Mouse (Mus musculus): ENCODE measurements around the gene Prkag3. TPM values are rescaled to one million over a fixed set of nuclear protein-coding genes. Genes with fewer than 3 reads are reported as not detected.
A peak's percentile ranks its signal among the peaks of the same experiment; 100 is the strongest.

Gene Prkag3
- polyA plus RNA-seq (2016; fragmentation: Nextera tagmentation; extraction: Ambion mirVana): 2.3 and 6.8 TPM in 2 replicates

DNA sequence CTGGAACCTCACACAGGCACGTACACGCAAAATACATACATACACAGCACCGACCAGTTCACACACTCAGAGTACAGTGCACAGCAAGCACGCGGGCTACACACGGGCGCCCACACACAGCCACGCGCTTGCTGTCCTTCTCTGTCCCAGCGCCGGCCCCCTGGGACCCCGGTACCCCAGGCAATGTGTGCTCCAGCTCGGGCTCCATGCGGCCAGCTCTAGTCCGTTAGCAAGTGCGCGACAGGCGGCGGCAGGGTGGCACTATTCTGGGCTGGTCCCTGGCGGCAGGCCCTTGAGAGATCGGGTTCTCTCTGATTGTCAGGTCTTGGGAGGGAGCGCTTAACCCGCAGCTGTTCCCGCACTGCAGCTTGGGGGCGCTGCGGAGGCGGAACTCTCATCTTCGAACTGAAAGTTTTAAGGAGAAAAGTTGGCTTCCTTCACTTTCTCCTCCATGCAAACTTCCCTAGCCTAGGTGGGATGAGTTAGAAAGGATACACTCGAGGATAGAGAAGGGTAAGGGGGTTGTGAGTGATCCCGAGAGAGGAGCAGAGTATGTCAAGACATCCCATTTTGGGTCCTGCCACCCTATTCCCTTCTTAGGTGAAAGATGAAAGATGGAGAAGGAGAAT lies at the start of gene Prkag3:
Gene Prkag3, minus strand, starts transcription at position 579 of the 629 bp plus-strand sequence.
- DNase-seq (ENCODE audit: low spot score): peak; percentile 87
- Histone ChIP-seq H3K4me1 (peaks cover 23% of the 10 kb centered on the region), H3K27me3 (ENCODE audit: insufficient read depth, poor library complexity, severe bottlenecking) (peaks cover 48% of the 10 kb centered on the region), H3K9me3 (no peaks in the 10 kb centered on the region), H3K36me3 (no peaks in the 10 kb centered on the region), H3K4me3 (peak within 1 kb of the TSS; percentile 54), H3K27ac (peak within 1 kb of the TSS; percentile 87)
- 9% methylated on average over 30 of the region's 30 CpGs for WGBS

DNA sequence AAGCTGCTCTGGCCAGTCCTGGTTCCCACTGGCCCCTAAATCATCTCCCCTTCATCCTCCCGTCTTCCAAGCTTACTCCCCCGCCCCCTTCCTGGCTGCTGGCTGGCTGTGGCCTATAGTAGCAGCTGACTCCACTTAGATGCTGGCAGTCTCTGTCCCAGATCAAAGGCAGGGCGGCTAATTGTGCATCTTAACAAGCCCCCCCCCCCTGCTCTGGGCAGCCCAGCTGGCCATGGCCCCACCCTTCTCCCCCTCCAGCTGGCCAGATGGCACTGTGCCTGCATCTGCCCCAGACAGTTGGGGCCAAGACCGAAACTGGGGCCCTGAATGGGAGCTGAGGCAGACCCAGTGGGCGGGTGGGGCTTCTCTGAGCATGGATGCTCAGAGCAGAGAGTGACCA lies 48.4 kb upstream of the Prkag3 start:
- Histone ChIP-seq H3K27me3 (ENCODE audit: insufficient read depth, poor library complexity, severe bottlenecking) (peaks cover 100% of the 10 kb centered on the region), H3K36me3 (no peaks in the 10 kb centered on the region), H3K4me3 (no peak overlapping the region), H3K27ac (no peak overlapping the region; the same call in 1 of the 2 replicates), H3K4me1 (peaks cover 36% of the 10 kb centered on the region), H3K9me3 (no peaks in the 10 kb centered on the region)
- no peak for DNase-seq (ENCODE audit: low spot score)
- WGBS: 7% methylated on average over 5 of the region's 5 CpGs

DNA sequence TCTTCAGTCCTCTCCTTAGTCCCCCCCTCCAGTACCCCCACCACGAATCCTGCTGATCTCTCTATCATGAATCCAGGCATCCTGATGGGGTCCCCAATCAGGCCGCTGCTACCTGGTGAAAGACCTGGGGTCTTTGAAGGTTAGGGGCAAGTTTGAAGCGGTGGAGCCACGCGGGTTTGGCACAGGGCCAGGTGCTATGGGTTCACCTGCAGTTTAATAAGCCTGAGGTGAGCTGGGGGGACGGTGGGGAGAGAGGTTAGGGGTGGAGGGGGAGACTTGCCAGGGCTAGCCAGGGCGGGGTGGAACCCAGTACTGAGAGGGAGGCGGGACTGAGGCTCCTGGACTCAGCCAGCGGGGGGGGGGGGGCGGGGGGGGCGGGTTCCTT lies 46.1 kb upstream of the Prkag3 start:
- Histone ChIP-seq H3K4me3 (peak overlapping the region; percentile 50), H3K27me3 (ENCODE audit: insufficient read depth, poor library complexity, severe bottlenecking) (peaks cover 100% of the 10 kb centered on the region), H3K27ac (no peak overlapping the region), H3K36me3 (no peaks in the 10 kb centered on the region), H3K9me3 (no peaks in the 10 kb centered on the region), H3K4me1 (peaks cover 39% of the 10 kb centered on the region)
- DNase-seq (ENCODE audit: low spot score): no peak
- WGBS: 2% methylated on average over 6 of the region's 11 CpGs

DNA sequence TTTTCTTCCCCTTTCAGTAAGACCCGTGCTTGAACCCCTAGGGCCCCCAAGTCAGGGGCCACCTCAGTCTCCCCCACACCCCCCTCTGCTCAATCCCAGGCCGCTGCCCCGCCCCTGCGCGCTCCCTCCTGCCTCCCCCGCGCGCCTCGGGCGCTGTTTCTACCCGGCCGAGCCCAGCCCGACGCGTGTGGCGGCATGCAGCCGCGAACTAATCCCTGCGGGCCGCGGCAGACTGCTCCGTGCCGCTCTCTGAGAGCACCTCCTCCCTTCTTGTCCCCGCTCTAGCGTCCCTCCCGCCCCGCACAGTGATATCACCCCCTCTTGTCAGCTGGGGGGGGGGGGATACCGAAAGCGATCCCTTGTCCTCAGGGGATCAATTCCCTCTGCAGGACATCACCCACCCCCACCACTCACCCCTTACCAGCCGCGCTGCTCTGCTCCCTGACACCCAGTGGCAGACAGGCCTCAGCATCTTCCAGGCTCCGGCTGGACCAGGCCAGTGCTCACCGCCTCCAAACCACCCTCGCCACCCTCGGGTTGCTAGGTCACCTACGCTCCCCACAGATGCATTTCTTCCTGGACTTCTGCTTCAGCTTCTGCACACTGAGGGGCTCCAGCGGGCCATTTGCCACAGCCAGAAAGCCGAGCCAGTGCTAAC lies 45.6 kb upstream of the Prkag3 start:
- no peak for DNase-seq (ENCODE audit: low spot score)
- no peak overlapping the region for H3K27ac ChIP-seq
- H3K36me3 ChIP-seq: no peaks in the 10 kb centered on the region
- peaks cover 100% of the 10 kb centered on the region for H3K27me3 ChIP-seq (ENCODE audit: insufficient read depth, poor library complexity, severe bottlenecking)
- peak overlapping the region; percentile 50 for H3K4me3 ChIP-seq
- no peaks in the 10 kb centered on the region for H3K9me3 ChIP-seq
- peaks cover 40% of the 10 kb centered on the region for H3K4me1 ChIP-seq
- WGBS: under 1% methylated on average over 38 of the region's 38 CpGs

DNA sequence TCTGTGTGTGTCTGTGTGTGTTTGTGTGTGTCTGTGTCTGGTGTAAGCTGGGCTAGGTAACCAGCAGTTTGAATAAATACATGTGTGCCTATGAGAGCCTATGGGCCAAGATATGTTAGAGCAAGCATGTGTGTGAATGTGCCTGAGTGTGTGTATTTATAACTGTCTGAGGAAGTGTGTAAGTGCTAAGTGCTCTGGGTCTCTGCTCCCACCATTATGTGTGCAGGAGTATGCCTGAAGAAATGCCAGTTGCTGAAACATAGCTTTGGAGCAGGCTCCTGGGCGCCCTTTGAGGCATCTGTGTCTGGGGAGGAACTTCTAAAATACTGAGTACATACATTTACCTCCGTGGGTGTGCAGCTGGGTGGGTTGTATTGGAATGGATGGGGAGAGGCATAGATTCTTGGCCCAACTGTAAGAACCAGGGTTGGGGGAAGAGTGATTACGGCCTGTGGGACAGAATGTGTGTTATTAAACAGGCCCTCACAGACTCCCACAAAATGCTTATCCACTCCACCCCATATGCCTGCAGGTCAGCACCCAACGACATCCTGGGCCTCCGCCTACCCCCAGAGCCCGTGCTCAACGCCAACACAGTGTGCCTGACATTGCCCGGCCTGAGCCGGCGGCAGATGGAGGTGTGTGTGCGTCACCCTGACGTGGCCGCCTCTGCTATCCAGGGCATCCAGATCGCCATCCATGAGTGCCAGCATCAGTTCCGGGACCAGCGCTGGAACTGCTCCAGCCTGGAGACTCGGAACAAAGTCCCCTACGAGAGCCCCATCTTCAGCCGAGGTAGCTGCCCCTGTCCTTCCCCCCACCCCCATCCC lies 44.0 kb upstream of the Prkag3 start:
- Histone ChIP-seq H3K4me3 (no peak overlapping the region), H3K27ac (no peak overlapping the region), H3K4me1 (peaks cover 40% of the 10 kb centered on the region), H3K9me3 (no peaks in the 10 kb centered on the region), H3K27me3 (ENCODE audit: insufficient read depth, poor library complexity, severe bottlenecking) (peaks cover 100% of the 10 kb centered on the region), H3K36me3 (no peaks in the 10 kb centered on the region)
- DNase-seq (ENCODE audit: low spot score): no peak
- 6% methylated on average over 19 of the region's 19 CpGs for whole genome bisulfite sequencing

DNA sequence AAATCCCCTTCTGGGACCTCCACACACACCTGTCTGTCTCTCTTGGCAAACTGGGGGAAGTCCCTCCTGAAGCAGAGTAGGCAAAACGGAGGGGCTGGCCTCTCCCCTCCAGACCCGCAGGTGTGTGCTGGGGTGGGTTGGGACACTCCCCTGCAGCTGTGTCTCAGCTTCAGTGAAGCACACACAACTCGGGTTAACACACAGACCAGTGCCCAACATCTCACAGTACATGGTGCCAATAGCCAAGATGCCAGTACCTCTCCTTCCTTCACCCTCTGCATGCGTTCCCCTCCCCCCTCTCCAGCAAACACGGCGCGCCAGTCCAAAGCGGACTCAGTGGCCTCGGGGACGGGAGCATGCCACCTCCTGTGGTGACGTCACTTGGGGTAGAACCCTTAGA lies 42.2 kb upstream of the Prkag3 start, which contains the start of gene Wnt10a:
Gene Wnt10a, plus strand, starts transcription at position 268 of the 400 bp plus-strand sequence.
- Histone ChIP-seq H3K27ac (no peak within 1 kb of the TSS), H3K27me3 (ENCODE audit: insufficient read depth, poor library complexity, severe bottlenecking) (peaks cover 100% of the 10 kb centered on the region), H3K9me3 (no peaks in the 10 kb centered on the region), H3K4me3 (peak within 1 kb of the TSS; percentile 48), H3K36me3 (no peaks in the 10 kb centered on the region), H3K4me1 (peaks cover 34% of the 10 kb centered on the region)
- no peak for DNase-seq (ENCODE audit: low spot score)
- WGBS: 2% methylated on average over 11 of the region's 11 CpGs

DNA sequence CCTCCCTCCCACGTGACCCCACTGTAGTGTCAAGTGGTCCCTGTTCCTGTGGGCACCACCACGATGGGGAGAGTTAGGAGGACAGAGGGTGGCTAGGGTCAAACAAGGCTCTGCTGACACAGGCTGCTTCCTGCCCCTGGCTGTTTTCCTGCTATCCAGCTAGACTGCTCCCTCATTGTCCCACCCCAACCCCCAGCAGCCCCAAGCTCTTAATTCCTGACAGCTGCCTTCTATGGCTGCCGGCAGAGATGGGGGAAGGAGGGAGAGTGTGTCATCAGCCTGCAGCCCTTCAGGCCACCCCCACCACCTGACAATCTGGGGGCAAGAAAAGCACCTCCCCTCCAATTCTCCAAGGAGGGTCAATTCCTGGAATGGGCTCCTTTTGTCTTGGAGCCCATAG lies 41.1 kb upstream of the Prkag3 start:
- H3K27me3 ChIP-seq (ENCODE audit: insufficient read depth, poor library complexity, severe bottlenecking): peaks cover 99% of the 10 kb centered on the region
- no peak overlapping the region for H3K4me3 ChIP-seq
- H3K9me3 ChIP-seq: no peaks in the 10 kb centered on the region
- H3K4me1 ChIP-seq: peaks cover 32% of the 10 kb centered on the region
- no peak overlapping the region for H3K27ac ChIP-seq
- no peak for DNase-seq (ENCODE audit: low spot score)
- WGBS: 10% methylated on average over 3 of the region's 3 CpGs
- no peaks in the 10 kb centered on the region for H3K36me3 ChIP-seq

DNA sequence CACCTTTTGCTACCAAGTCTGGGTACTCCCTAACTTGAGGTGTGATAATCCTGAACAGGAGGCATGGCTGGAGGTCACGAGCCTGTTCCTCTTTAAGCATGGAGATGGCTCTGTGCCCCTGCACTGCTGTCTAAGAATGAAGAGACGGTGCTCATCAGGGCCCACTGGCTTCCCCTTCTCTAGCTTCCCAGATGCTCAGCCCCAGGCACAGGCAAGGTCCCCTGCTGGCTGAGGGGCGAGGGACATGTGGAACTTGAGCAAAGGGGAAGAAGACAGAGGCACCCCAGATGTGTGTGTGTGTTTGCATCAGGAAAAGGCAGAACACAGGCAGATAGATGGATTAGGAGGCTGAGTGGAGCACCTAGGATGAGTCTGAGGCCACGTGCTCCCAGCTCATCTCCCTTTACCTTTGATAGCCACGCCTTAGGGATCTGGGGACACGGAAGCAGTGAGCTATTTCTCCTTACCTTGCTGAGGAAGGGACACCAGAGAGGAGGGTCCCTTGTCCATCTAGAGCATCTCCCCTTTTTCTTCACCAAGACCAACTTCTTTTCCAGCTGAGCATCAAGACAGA lies 39.7 kb upstream of the Prkag3 start:
- Histone ChIP-seq H3K4me1 (peaks cover 27% of the 10 kb centered on the region), H3K27me3 (ENCODE audit: insufficient read depth, poor library complexity, severe bottlenecking) (peaks cover 99% of the 10 kb centered on the region), H3K36me3 (no peaks in the 10 kb centered on the region), H3K27ac (no peak overlapping the region), H3K9me3 (no peaks in the 10 kb centered on the region), H3K4me3 (no peak overlapping the region)
- 12% methylated on average over 6 of the region's 6 CpGs for WGBS
- DNase-seq (ENCODE audit: low spot score): no peak

DNA sequence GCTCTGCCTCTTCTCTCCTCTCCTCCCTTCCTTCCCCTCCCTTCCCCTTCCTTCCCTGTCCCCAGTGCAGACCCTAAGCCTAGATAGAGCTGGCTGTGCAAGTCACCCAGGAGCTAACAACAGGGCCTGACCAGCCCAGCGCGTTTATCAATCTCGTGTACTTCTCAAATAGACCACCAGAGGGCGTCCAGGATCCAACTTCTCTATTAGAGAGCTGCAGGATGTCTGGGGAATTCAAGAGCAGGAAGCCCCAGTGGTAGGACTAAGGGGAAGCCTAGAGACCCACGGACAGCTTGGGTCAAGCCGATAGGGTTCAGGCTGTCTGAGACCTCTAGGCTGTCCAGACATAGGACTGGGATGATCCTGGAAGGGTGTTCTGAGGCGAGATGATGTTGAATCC lies 38.8 kb upstream of the Prkag3 start:
- no peak for DNase-seq (ENCODE audit: low spot score)
- Histone ChIP-seq H3K27ac (no peak overlapping the region), H3K36me3 (no peaks in the 10 kb centered on the region), H3K4me1 (peaks cover 27% of the 10 kb centered on the region), H3K9me3 (no peaks in the 10 kb centered on the region), H3K27me3 (ENCODE audit: insufficient read depth, poor library complexity, severe bottlenecking) (peaks cover 99% of the 10 kb centered on the region), H3K4me3 (no peak overlapping the region)
- WGBS: 6% methylated on average over 7 of the region's 7 CpGs

DNA sequence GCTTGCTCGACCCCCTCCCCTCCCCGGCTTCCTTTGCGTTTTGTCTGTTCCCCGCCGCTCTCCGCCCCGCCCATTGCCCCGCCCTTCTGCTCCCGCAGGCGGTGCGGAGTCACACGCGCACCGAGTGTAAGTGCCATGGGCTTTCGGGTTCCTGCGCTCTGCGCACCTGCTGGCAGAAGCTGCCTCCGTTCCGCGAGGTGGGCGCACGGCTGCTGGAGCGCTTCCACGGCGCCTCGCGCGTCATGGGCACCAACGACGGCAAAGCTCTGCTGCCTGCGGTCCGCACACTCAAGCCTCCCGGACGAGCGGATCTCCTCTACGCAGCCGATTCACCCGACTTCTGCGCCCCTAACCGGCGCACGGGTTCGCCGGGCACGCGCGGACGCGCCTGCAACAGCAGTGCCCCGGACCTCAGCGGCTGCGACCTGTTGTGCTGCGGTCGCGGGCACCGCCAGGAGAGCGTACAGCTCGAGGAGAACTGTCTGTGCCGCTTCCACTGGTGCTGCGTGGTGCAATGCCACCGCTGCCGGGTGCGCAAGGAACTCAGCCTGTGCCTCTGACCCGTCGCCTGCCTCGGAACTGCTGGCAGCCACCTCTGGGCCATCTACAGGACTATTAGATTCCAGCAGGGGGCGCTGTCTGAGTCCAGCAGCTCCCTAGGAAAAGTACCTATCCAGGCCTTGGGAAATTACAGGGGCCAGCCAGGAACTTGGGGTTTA lies 35.2 kb upstream of the Prkag3 start:
- Histone ChIP-seq H3K27ac (no peak overlapping the region), H3K9me3 (no peaks in the 10 kb centered on the region), H3K36me3 (no peaks in the 10 kb centered on the region), H3K4me1 (peaks cover 26% of the 10 kb centered on the region), H3K27me3 (ENCODE audit: insufficient read depth, poor library complexity, severe bottlenecking) (peaks cover 98% of the 10 kb centered on the region), H3K4me3 (peak overlapping the region; percentile 62)
- DNase-seq (ENCODE audit: low spot score): no peak
- 2% methylated on average over 67 of the region's 67 CpGs for WGBS

DNA sequence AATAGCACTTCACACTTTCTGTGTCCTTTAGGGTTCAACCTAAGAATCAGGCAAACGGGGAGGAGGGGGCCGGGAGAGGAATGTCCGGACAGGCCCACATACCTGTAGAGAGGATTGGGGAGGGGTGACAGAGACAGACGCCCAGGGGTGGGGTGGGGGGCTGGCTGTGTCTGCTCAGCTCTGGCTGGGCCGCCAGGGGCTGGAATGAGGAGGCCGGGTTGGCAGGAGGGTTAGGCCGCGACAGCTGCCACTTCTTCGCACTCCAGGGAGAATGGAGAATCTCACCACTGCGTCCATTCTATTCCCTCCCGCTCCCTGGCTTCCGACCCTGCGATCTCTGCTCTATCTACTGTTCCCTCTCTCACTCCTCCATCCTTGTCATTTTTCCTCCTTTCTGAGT lies 34.5 kb upstream of the Prkag3 start:
- DNase-seq (ENCODE audit: low spot score): no peak
- H3K4me1 ChIP-seq: peaks cover 30% of the 10 kb centered on the region
- H3K27me3 ChIP-seq (ENCODE audit: insufficient read depth, poor library complexity, severe bottlenecking): peaks cover 98% of the 10 kb centered on the region
- H3K9me3 ChIP-seq: no peaks in the 10 kb centered on the region
- no peaks in the 10 kb centered on the region for H3K36me3 ChIP-seq
- 3% methylated on average over 13 of the region's 13 CpGs for WGBS
- peak overlapping the region; percentile 62 for H3K4me3 ChIP-seq
- no peak overlapping the region for H3K27ac ChIP-seq

DNA sequence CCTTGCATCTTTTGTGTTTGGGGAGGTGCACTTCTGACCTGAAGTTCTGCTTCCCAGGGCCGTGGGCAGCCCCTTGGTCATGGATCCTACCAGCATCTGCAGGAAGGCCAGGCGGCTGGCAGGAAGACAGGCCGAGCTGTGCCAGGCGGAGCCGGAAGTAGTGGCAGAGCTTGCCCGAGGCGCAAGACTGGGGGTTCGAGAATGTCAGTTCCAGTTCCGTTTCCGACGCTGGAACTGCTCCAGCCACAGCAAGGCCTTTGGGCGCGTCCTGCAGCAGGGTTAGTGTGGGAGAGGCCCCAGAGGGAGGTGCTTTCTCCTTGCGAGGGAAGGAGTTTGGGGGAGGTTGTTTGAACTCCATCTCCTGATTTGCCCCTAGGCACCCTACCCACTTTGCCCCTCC lies 33.0 kb upstream of the Prkag3 start:
- Histone ChIP-seq H3K27me3 (ENCODE audit: insufficient read depth, poor library complexity, severe bottlenecking) (peaks cover 96% of the 10 kb centered on the region), H3K4me3 (no peak overlapping the region), H3K9me3 (no peaks in the 10 kb centered on the region), H3K27ac (no peak overlapping the region), H3K4me1 (peaks cover 30% of the 10 kb centered on the region), H3K36me3 (no peaks in the 10 kb centered on the region)
- no peak for DNase-seq (ENCODE audit: low spot score)
- 20% methylated on average over 14 of the region's 14 CpGs for WGBS

Measured in heart, embryonic 10.5 days (tissue).